Mouse (Mus musculus) midbrain, postnatal 0 days (tissue): ENCODE results near the gene Shc2. TPM values are rescaled to one million over a fixed set of nuclear protein-coding genes. Genes with fewer than 3 reads are reported as not detected.

Experiments
- ATAC-seq: fragments of 200-750 bp; cut with Nextera tagmentation; 2 replicates; pipeline ENCODE4 v1.8.0; 2017; ENCODE audit warnings: moderate number of reproducible peaks, mild to moderate bottlenecking, moderate TSS enrichment, moderate library complexity; ENCODE audit not compliant: low FRiP score
- DNase-seq: peaks from one replicate; pipeline ENCODE4 v3.0.0-alpha.2; 2015; ENCODE audit warnings: low spot score
- H3K27ac ChIP-seq: fragments of 300-500 bp; sonication (generic); 2 replicates; pipeline ENCODE4 v1.5.1; 2014; ENCODE audit warnings: low read depth, mild to moderate bottlenecking, low read length, mixed read lengths
- H3K27me3 ChIP-seq: fragments of 300-500 bp; sonication (generic); 2 replicates; pipeline ENCODE4 v1.6.1; 2014; ENCODE audit warnings: low read length, control low read depth, mixed read lengths; ENCODE audit not compliant: insufficient read depth
- H3K36me3 ChIP-seq: fragments of 300-500 bp; sonication (generic); 2 replicates; pipeline ENCODE4 v1.6.1; 2014; ENCODE audit warnings: low read length, control low read depth, mixed read lengths; ENCODE audit not compliant: insufficient read depth
- H3K4me1 ChIP-seq: fragments of 300-500 bp; sonication (generic); 2 replicates; pipeline ENCODE4 v1.6.1; 2014; ENCODE audit warnings: mild to moderate bottlenecking, control low read depth, antibody characterized with exemption, low read length, mixed read lengths; ENCODE audit not compliant: insufficient read depth
- H3K4me2 ChIP-seq: fragments of 300-500 bp; sonication (generic); 2 replicates; pipeline ENCODE4 v1.6.1; 2014; ENCODE audit warnings: low read depth, mild to moderate bottlenecking, low read length, mixed read lengths; ENCODE audit not compliant: poor library complexity, severe bottlenecking
- H3K4me3 ChIP-seq: fragments of 300-500 bp; sonication (generic); 2 replicates; pipeline ENCODE4 v1.5.1; 2014; ENCODE audit warnings: low read depth, mild to moderate bottlenecking, low read length, moderate library complexity
- H3K9ac ChIP-seq: fragments of 300-500 bp; sonication (generic); replicated peaks from 2 replicates; pipeline ENCODE4 v1.6.1; 2014; ENCODE audit warnings: mild to moderate bottlenecking, low read length, moderate library complexity, mixed read lengths; ENCODE audit not compliant: poor library complexity, severe bottlenecking
- H3K9me3 ChIP-seq: fragments of 300-500 bp; sonication (generic); 2 replicates; pipeline ENCODE4 v1.6.1; 2016; ENCODE audit warnings: low read length, control low read depth
- CTCF ChIP-seq: IDR thresholded peaks from 2 replicates; pipeline ENCODE4 v1.5.1; 2016; ENCODE audit warnings: antibody characterized with exemption, mild to moderate bottlenecking
- WGBS: fragments of 180-500 bp; shearing (Covaris S2); extraction: QIAGEN DNeasy Blood & Tissue Kit; methylation state at CpG from one replicate; pipeline ENCODE4 v1.1.7; 2014; 5-methylcytosine and 5-hydroxymethylcytosine counted together
- polyA plus RNA-seq: library from polyadenylated mRNA; unstranded; fragments of >200 nt; fragmentation: Nextera tagmentation; extraction: Ambion mirVana; gene quantifications from 2 replicates; pipeline ENCODE4 v1.2.1, GENCODE M21; 2015
- total RNA-seq: library from RNA; depleted of rRNA; stranded (reverse); fragments of >200 nt; gene quantifications from 2 replicates; pipeline ENCODE4 v1.2.3, GENCODE M21; 2014

The Shc2 gene
- total and polyA plus RNA-seq, 2 experiments from 2014 or later: 26.2 to 74.5 TPM

GRCm38 (mm10) chr10:79594111-79594510, 43.6 kb downstream of the Shc2 start:
- no peak overlapping the region for H3K27ac ChIP-seq
- no peaks in the 10 kb centered on the region for H3K27me3 ChIP-seq
- H3K4me2 ChIP-seq: no peak overlapping the region
- H3K4me1 ChIP-seq: no peaks in the 10 kb centered on the region
- 64% methylated on average over 6 of the region's 6 CpGs for WGBS
- no peak for ATAC-seq
- no peaks in the 10 kb centered on the region for H3K36me3 ChIP-seq
- no peak for TF ChIP-seq CTCF
- H3K4me3 ChIP-seq: no peak overlapping the region
- DNase-seq: no peak
- no peaks in the 10 kb centered on the region for H3K9me3 ChIP-seq
- H3K9ac ChIP-seq: no peak overlapping the region

DNA sequence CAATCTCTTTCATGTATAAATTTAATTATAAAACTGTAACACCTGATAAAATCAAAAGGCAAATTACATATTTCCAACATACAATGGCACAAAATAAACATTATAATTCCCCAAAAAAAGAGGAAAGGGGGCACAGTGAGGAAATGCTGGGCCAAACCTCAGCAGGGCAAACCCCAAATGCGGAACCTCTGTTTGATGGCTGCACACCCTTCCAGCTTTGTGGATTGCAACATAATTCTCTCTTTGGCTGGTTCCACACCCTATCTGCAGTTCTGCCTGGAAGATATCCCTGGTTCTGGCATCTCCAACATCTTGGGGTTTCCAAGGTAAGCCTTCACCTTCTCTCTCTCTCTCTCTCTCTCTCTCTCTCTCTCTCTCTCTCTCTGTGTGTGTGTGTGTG, 47.0 kb downstream of the Shc2 start:
- Histone ChIP-seq H3K36me3 (no peaks in the 10 kb centered on the region), H3K4me2 (no peak overlapping the region), H3K9ac (no peak overlapping the region), H3K27me3 (no peaks in the 10 kb centered on the region), H3K4me1 (no peaks in the 10 kb centered on the region), H3K9me3 (no peaks in the 10 kb centered on the region), H3K27ac (no peak overlapping the region), H3K4me3 (no peak overlapping the region)
- DNase-seq (no peak), ATAC-seq (no peak)
- WGBS: 93% methylated on average over 1 of the region's 1 CpGs
- no peak for TF ChIP-seq CTCF

GRCm38 (mm10) chr10:79587752-79588126, 50.0 kb downstream of the Shc2 start:
- no peak overlapping the region for H3K9ac ChIP-seq
- no peaks in the 10 kb centered on the region for H3K9me3 ChIP-seq
- H3K36me3 ChIP-seq: no peaks in the 10 kb centered on the region
- 69% methylated on average over 4 of the region's 4 CpGs for WGBS
- H3K4me2 ChIP-seq: no peak overlapping the region
- TF ChIP-seq CTCF: no peak
- no peaks in the 10 kb centered on the region for H3K4me1 ChIP-seq
- no peak for ATAC-seq
- no peaks in the 10 kb centered on the region for H3K27me3 ChIP-seq
- no peak for DNase-seq
- H3K27ac ChIP-seq: no peak overlapping the region
- no peak overlapping the region for H3K4me3 ChIP-seq

DNA sequence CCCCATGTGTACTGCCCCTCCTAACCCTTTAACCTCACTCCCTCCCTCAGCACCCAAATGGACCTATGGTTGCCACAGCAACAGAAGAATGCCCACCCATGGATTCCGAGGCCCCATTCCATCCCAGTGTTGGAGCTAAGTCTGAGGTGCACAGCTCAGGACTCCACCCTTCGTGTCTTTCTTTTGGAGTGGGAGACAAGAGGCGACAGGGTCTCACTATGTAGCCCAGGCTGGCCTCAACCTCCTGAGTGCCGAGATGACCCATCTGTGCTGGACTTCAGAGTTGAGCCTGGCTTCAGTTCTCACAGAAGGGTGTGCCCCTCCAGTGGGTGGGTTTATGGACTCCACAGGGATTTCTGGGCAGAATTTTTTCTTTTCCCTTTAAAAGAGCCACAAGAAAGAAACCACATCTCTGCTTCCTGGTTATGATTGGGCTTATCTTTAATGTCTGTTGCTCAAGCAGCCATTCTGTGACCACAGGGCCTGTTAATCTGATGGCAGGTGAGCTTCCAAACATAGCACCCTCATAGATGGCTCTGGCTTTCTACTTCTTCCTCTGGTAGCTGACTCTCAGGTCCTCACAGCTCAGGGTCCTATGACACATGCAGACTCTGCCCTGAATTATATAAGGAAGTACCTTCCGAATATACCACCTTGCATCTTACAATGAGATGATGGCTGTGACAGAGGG, 50.5 kb downstream of the Shc2 start, which contains the start of gene Theg:
TSS of gene Theg (minus strand) at position 271 of the 691 bp plus-strand sequence.
- no peak within 1 kb of the TSS for H3K9ac ChIP-seq
- WGBS: 81% methylated on average over 5 of the region's 5 CpGs
- DNase-seq (no peak), ATAC-seq (no peak)
- no peaks in the 10 kb centered on the region for H3K27me3 ChIP-seq
- H3K9me3 ChIP-seq: no peaks in the 10 kb centered on the region
- no peaks in the 10 kb centered on the region for H3K4me1 ChIP-seq
- H3K4me2 ChIP-seq: no peak within 1 kb of the TSS
- no peak for TF ChIP-seq CTCF
- no peak within 1 kb of the TSS for H3K4me3 ChIP-seq
- H3K36me3 ChIP-seq: no peaks in the 10 kb centered on the region
- H3K27ac ChIP-seq: no peak within 1 kb of the TSS

DNA sequence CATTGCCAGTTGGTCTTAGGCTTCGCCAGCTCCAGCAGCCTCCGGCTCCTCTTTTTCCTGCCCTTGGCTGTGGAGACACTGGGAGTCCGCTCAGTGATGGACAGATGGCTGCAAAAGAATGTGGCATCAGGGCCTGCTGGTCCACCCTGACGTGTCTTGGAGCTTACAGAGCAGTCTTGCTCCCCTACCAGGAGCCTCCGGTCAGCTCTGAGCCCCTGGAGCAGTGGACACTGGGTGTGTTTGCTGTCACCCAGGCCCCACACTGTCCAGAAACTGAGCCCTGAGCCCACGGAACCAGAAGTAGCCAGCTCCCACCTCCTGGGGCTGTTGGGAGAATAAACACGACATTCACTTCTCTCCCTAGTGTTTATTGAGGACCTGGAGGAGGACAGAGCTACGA, 51.5 kb downstream of the Shc2 start:
- Histone ChIP-seq H3K4me1 (no peaks in the 10 kb centered on the region), H3K4me2 (no peak overlapping the region), H3K27ac (no peak overlapping the region), H3K4me3 (no peak overlapping the region), H3K9ac (no peak overlapping the region), H3K27me3 (no peaks in the 10 kb centered on the region), H3K36me3 (no peaks in the 10 kb centered on the region), H3K9me3 (no peaks in the 10 kb centered on the region)
- TF ChIP-seq CTCF: no peak
- DNase-seq (no peak), ATAC-seq (no peak)
- WGBS: 75% methylated on average over 8 of the region's 8 CpGs

GRCm38 (mm10) chr10:79585723-79586122, 52.0 kb downstream of the Shc2 start:
- Histone ChIP-seq H3K9ac (no peak overlapping the region), H3K4me1 (no peaks in the 10 kb centered on the region), H3K4me3 (no peak overlapping the region), H3K36me3 (no peaks in the 10 kb centered on the region), H3K27ac (no peak overlapping the region), H3K27me3 (no peaks in the 10 kb centered on the region), H3K4me2 (no peak overlapping the region), H3K9me3 (no peaks in the 10 kb centered on the region)
- no peak for DNase-seq
- TF ChIP-seq CTCF: no peak
- 95% methylated on average over 5 of the region's 5 CpGs for WGBS
- ATAC-seq: no peak
